Mouse (Mus musculus): Measurements from ENCODE around the gene Lmod2. TPM values are rescaled to one million over a fixed set of nuclear protein-coding genes. Genes with fewer than 3 reads are reported as not detected.

Lmod2 gene
- polyA plus RNA-seq, 1 experiment from 2014 or later = 0.47 TPM

GRCm38 (mm10) chr6:24605631-24606030 lies 8.1 kb downstream of the Lmod2 start:
- Histone ChIP-seq H3K9ac (replicated peaks; ENCODE audit: low read depth) (no peak overlapping the region), H3K4me1 (ENCODE audit: insufficient read depth, low read depth, low read length) (peaks cover 2% of the 10 kb centered on the region; the same call in 1 of the 2 replicates), H3K4me2 (replicated peaks; ENCODE audit: low read depth, low read length) (no peak overlapping the region), H3K27ac (ENCODE audit: low read length) (no peak overlapping the region), H3K27me3 (replicated peaks; ENCODE audit: insufficient read depth, low read length) (no peaks in the 10 kb centered on the region), H3K4me3 (ENCODE audit: low read depth, low read length) (no peak overlapping the region), H3K36me3 (ENCODE audit: insufficient read depth, low read length) (no peaks in the 10 kb centered on the region), H3K9me3 (ENCODE audit: low read length) (no peaks in the 10 kb centered on the region)
- TF ChIP-seq EP300 (IDR thresholded peaks at IDR 0.05) = no peak
- no peak for TF ChIP-seq CTCF (IDR thresholded peaks at IDR 0.05)
- WGBS = 92% methylated on average over 8 of the region's 8 CpGs
- DNase-seq (ENCODE audit: low spot score) (no peak), ATAC-seq (no peak)

- no peaks in the 10 kb centered on the region for H3K36me3 ChIP-seq (ENCODE audit: insufficient read depth, low read length)
- DNase-seq (ENCODE audit: low spot score) (no peak), ATAC-seq (no peak)
- H3K27ac ChIP-seq (ENCODE audit: low read length) = no peak overlapping the region
- no peaks in the 10 kb centered on the region for H3K27me3 ChIP-seq (replicated peaks; ENCODE audit: insufficient read depth, low read length)
- 68% methylated on average over 10 of the region's 10 CpGs for WGBS
- no peak overlapping the region for H3K4me2 ChIP-seq (replicated peaks; ENCODE audit: low read depth, low read length)
- no peak overlapping the region for H3K9ac ChIP-seq (replicated peaks; ENCODE audit: low read depth)
- peak; percentile 16; the same call in 1 of the 2 replicates for TF ChIP-seq CTCF (IDR thresholded peaks at IDR 0.05)
- TF ChIP-seq EP300 (IDR thresholded peaks at IDR 0.05) = no peak
- H3K4me1 ChIP-seq (ENCODE audit: insufficient read depth, low read depth, low read length) = no peaks in the 10 kb centered on the region
- H3K9me3 ChIP-seq (ENCODE audit: low read length) = no peaks in the 10 kb centered on the region
- H3K4me3 ChIP-seq (ENCODE audit: low read depth, low read length) = no peak overlapping the region
Measured at GRCm38 (mm10) chr6:24606512-24606911, 8.9 kb downstream of the Lmod2 start.

- no peak overlapping the region for H3K4me2 ChIP-seq (replicated peaks; ENCODE audit: low read depth, low read length)
- H3K9ac ChIP-seq (replicated peaks; ENCODE audit: low read depth) = no peak overlapping the region
- H3K9me3 ChIP-seq (ENCODE audit: low read length) = no peaks in the 10 kb centered on the region
- H3K27ac ChIP-seq (ENCODE audit: low read length) = no peak overlapping the region
- no peak overlapping the region for H3K4me3 ChIP-seq (ENCODE audit: low read depth, low read length)
- 59% methylated on average over 15 of the region's 15 CpGs for WGBS
- ATAC-seq (no peak), DNase-seq (ENCODE audit: low spot score) (no peak)
- no peaks in the 10 kb centered on the region for H3K27me3 ChIP-seq (replicated peaks; ENCODE audit: insufficient read depth, low read length)
- H3K36me3 ChIP-seq (ENCODE audit: insufficient read depth, low read length) = no peaks in the 10 kb centered on the region
- no peaks in the 10 kb centered on the region for H3K4me1 ChIP-seq (ENCODE audit: insufficient read depth, low read depth, low read length)
- TF ChIP-seq EP300 (IDR thresholded peaks at IDR 0.05) = no peak
- TF ChIP-seq CTCF (IDR thresholded peaks at IDR 0.05) = no peak
Measured at GRCm38 (mm10) chr6:24607531-24607930, 10.0 kb downstream of the Lmod2 start.

GRCm38 (mm10) chr6:24608129-24608528 lies 10.6 kb downstream of the Lmod2 start:
- Histone ChIP-seq H3K9ac (replicated peaks; ENCODE audit: low read depth) (no peak overlapping the region), H3K27ac (ENCODE audit: low read length) (no peak overlapping the region), H3K9me3 (ENCODE audit: low read length) (no peaks in the 10 kb centered on the region), H3K27me3 (replicated peaks; ENCODE audit: insufficient read depth, low read length) (no peaks in the 10 kb centered on the region), H3K4me1 (ENCODE audit: insufficient read depth, low read depth, low read length) (no peaks in the 10 kb centered on the region), H3K4me3 (ENCODE audit: low read depth, low read length) (no peak overlapping the region), H3K36me3 (ENCODE audit: insufficient read depth, low read length) (no peaks in the 10 kb centered on the region; the same call in 1 of the 2 replicates), H3K4me2 (replicated peaks; ENCODE audit: low read depth, low read length) (no peak overlapping the region)
- ATAC-seq (no peak), DNase-seq (ENCODE audit: low spot score) (no peak)
- TF ChIP-seq CTCF (IDR thresholded peaks at IDR 0.05) = no peak
- TF ChIP-seq EP300 (IDR thresholded peaks at IDR 0.05) = no peak
- WGBS = 54% methylated on average over 4 of the region's 4 CpGs

- DNase-seq (ENCODE audit: low spot score) (no peak), ATAC-seq (no peak)
- no peak overlapping the region for H3K4me3 ChIP-seq (ENCODE audit: low read depth, low read length)
- no peaks in the 10 kb centered on the region for H3K27me3 ChIP-seq (replicated peaks; ENCODE audit: insufficient read depth, low read length)
- H3K9ac ChIP-seq (replicated peaks; ENCODE audit: low read depth) = no peak overlapping the region
- H3K36me3 ChIP-seq (ENCODE audit: insufficient read depth, low read length) = no peaks in the 10 kb centered on the region; the same call in 1 of the 2 replicates
- no peak overlapping the region for H3K27ac ChIP-seq (ENCODE audit: low read length)
- H3K9me3 ChIP-seq (ENCODE audit: low read length) = no peaks in the 10 kb centered on the region
- no peak overlapping the region for H3K4me2 ChIP-seq (replicated peaks; ENCODE audit: low read depth, low read length)
- WGBS = 85% methylated on average over 3 of the region's 3 CpGs
- no peaks in the 10 kb centered on the region for H3K4me1 ChIP-seq (ENCODE audit: insufficient read depth, low read depth, low read length)
- TF ChIP-seq EP300 (IDR thresholded peaks at IDR 0.05) = no peak
Measured at GRCm38 (mm10) chr6:24608682-24609081, 11.1 kb downstream of the Lmod2 start.

GRCm38 (mm10) chr6:24609531-24609930 lies 12.0 kb downstream of the Lmod2 start:
- DNase-seq (ENCODE audit: low spot score) (no peak), ATAC-seq (no peak)
- no peaks in the 10 kb centered on the region; the same call in 1 of the 2 replicates for H3K36me3 ChIP-seq (ENCODE audit: insufficient read depth, low read length)
- no peak overlapping the region for H3K4me3 ChIP-seq (ENCODE audit: low read depth, low read length)
- no peak overlapping the region for H3K9ac ChIP-seq (replicated peaks; ENCODE audit: low read depth)
- no peak overlapping the region for H3K4me2 ChIP-seq (replicated peaks; ENCODE audit: low read depth, low read length)
- no peak overlapping the region for H3K27ac ChIP-seq (ENCODE audit: low read length)
- TF ChIP-seq CTCF (IDR thresholded peaks at IDR 0.05) = no peak
- no peak for TF ChIP-seq EP300 (IDR thresholded peaks at IDR 0.05)
- 45% methylated on average over 4 of the region's 4 CpGs for WGBS
- no peaks in the 10 kb centered on the region for H3K27me3 ChIP-seq (replicated peaks; ENCODE audit: insufficient read depth, low read length)
- no peaks in the 10 kb centered on the region for H3K4me1 ChIP-seq (ENCODE audit: insufficient read depth, low read depth, low read length)
- H3K9me3 ChIP-seq (ENCODE audit: low read length) = no peaks in the 10 kb centered on the region

- H3K4me1 ChIP-seq (ENCODE audit: insufficient read depth, low read depth, low read length) = no peaks in the 10 kb centered on the region
- ATAC-seq = no peak
- H3K9ac ChIP-seq (replicated peaks; ENCODE audit: low read depth) = no peak overlapping the region
- no peaks in the 10 kb centered on the region for H3K27me3 ChIP-seq (replicated peaks; ENCODE audit: insufficient read depth, low read length)
- no peaks in the 10 kb centered on the region for H3K9me3 ChIP-seq (ENCODE audit: low read length)
- DNase-seq (ENCODE audit: low spot score) = no peak
- no peak overlapping the region for H3K27ac ChIP-seq (ENCODE audit: low read length)
- no peak overlapping the region for H3K4me2 ChIP-seq (replicated peaks; ENCODE audit: low read depth, low read length)
- peaks cover 6% of the 10 kb centered on the region; the same call in 1 of the 2 replicates for H3K36me3 ChIP-seq (ENCODE audit: insufficient read depth, low read length)
- H3K4me3 ChIP-seq (ENCODE audit: low read depth, low read length) = no peak overlapping the region
- 72% methylated on average over 4 of the region's 4 CpGs for WGBS
- TF ChIP-seq CTCF (IDR thresholded peaks at IDR 0.05) (no peak), EP300 (IDR thresholded peaks at IDR 0.05) (no peak)
Measured at GRCm38 (mm10) chr6:24610358-24610757, 12.8 kb downstream of the Lmod2 start.

Measured in lung, postnatal 0 days (tissue).